Mouse (Mus musculus) testis, adult 2 months (tissue): ENCODE measurements around the gene Igll1.

Source experiments
- CTCF ChIP-seq: fragments of 200-500 bp; IDR thresholded peaks from 2 replicates; pipeline ENCODE4 v1.5.1; 2012; ENCODE audit warnings: low read depth, mild to moderate bottlenecking, inconsistent platforms, low read length, moderate library complexity; ENCODE audit not compliant: control insufficient read depth, insufficient read depth, insufficient replicate concordance
- POLR2A ChIP-seq: fragments of 200-500 bp; IDR thresholded peaks from 2 replicates; pipeline ENCODE4 v1.6.1; 2012; ENCODE audit warnings: low read depth, mild to moderate bottlenecking, inconsistent platforms, low read length, moderate library complexity; ENCODE audit not compliant: control insufficient read depth

DNA sequence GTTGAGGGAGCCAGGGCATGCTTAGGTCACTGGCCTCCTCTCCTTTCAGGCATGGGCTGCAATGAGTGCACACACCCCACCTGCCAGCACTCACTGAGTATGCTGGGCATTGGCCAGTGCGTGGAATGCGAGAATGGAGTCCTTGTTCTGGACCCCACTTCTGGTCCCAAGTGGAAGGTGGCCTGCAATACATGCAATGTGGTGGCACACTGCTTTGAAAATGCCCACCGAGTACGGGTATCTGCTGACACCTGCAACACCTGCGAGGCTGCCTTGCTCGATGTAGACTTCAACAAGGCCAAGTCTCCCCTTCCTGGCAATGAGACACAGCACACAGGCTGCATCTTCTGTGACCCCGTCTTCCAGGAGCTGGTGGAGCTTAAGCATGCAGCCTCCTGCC, 28.6 kb upstream of the Igll1 start:
- TF ChIP-seq POLR2A (no peak), CTCF (no peak)
